Mouse (Mus musculus): ENCODE measurements around the gene Obp2b. TPM values are rescaled to one million over a fixed set of nuclear protein-coding genes. Genes with fewer than 3 reads are reported as not detected.

The Obp2b gene
- total RNA-seq (2023), result not detected in 4 replicates

DNA sequence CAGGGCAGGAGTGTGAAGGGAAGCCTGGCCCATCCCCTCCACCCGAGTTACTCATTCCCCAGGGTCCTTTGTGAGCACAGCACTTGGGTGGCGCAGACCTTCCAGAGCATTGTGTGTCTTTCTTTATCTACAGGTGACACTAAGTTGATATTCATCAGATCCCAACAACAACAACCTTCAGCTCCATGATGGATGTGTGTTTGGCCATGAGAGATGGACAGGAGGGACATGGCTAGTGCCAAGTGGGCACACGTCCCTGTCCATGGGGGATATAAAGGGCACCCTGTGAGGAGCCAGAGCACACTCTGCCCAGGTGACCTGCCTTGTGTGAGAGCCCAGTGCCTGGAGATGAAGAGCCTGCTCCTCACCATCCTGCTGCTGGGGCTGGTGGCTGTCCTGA, at the start of gene Obp2b:
TSS of gene Obp2b (plus strand) at position 301 of the 400 bp plus-strand sequence.

GRCm38 (mm10) chr2:25699743-25700142, 37.1 kb upstream of the Obp2b start, which contains the start of gene Obp2a:
Gene Obp2a, plus strand, starts transcription at chr2:25700043.

GRCm38 (mm10) chr2:25706643-25707481, 29.9 kb upstream of the Obp2b start, which contains the start of gene Bmyc:
Gene Bmyc, plus strand, starts transcription at chr2:25706739.

DNA sequence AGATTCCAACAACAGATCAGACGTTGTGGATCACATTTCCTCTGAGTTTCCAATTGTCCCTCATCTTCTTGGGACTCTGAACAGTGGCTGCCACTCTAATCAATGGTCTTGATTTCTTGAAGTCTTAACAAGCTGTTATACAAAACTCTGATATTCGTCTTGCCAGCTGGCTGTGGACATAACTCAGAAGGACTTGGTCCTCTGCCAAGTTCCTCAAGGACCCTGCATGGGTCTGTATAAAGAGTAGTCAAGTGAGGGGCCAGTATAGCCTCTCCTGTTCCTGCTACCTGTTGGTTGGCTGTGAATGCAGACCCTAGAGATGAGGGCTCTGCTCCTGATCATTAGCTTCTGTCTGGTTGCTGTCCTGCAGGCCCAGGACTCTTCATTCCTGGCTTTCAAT, 28.5 kb downstream of the Obp2b start, which contains the start of gene Lcn3:
TSS of gene Lcn3 (plus strand) at position 301 of the 400 bp plus-strand sequence.

GRCm38 (mm10) chr2:25776717-25777116, 39.9 kb downstream of the Obp2b start, which contains the start of gene Lcn11:
Gene Lcn11, plus strand, starts transcription at chr2:25777017.

GRCm38 (mm10) chr2:25781957-25782356, 45.1 kb downstream of the Obp2b start, which contains the start of gene Gm13539:
Gene Gm13539, plus strand, starts transcription at chr2:25782257.

Other genes with a start within 250 kb of the Obp2b start
- gene Lcn12, start 243.1 kb upstream of the Obp2b start, total RNA-seq (2023), result not detected in 4 replicates
- gene Fbxw5, start 236.3 kb upstream of the Obp2b start, total RNA-seq (2023), result 64.9 to 78.2 TPM (median 70.7 TPM) in 4 replicates
- gene C8g, start 235.3 kb upstream of the Obp2b start, total RNA-seq (2023), result 1.1 TPM in 1 of 4 replicates, not detected in the others
- 56.9 to 61.5 TPM (median 58.0 TPM) in 4 replicates for gene Traf2, start 190.1 kb upstream of the Obp2b start, total RNA-seq (2023)
- 109 to 125 TPM (median 115 TPM) in 4 replicates for gene Edf1, start 179.2 kb upstream of the Obp2b start, total RNA-seq (2023)
- gene Mamdc4, start 162.2 kb upstream of the Obp2b start, total RNA-seq (2023), result 0.77 to 2.4 TPM (median 1.5 TPM) in 4 replicates
- 16.1 to 21.8 TPM (median 17.6 TPM) in 4 replicates for gene Phpt1, start 161.8 kb upstream of the Obp2b start, total RNA-seq (2023)
- gene Ajm1, start 155.3 kb upstream of the Obp2b start, total RNA-seq (2023), result 0.24 to 0.38 TPM (median 0.37 TPM) in 3 of 4 replicates, not detected in the other
- gene Rabl6, start 128.5 kb upstream of the Obp2b start, total RNA-seq (2023), result 102 to 112 TPM (median 109 TPM) in 4 replicates
- gene Ccdc183, start 119.3 kb upstream of the Obp2b start, total RNA-seq (2023), result not detected in 4 replicates
- 0.78 to 2.9 TPM (median 2.4 TPM) in 4 replicates for gene Tmem141, start 115.0 kb upstream of the Obp2b start, total RNA-seq (2023)
- 4.1 to 8.3 TPM (median 5.8 TPM) in 4 replicates for gene Fcna, start 109.0 kb upstream of the Obp2b start, total RNA-seq (2023)
- not detected in 4 replicates for gene Lcn8, start 83.9 kb upstream of the Obp2b start, total RNA-seq (2023)
- not detected in 4 replicates for gene Lcn5, start 79.1 kb upstream of the Obp2b start, total RNA-seq (2023)
- not detected in 4 replicates for gene Lcn6, start 60.2 kb upstream of the Obp2b start, total RNA-seq (2023)
- gene Lcn10, start 54.3 kb upstream of the Obp2b start, total RNA-seq (2023), result not detected in 4 replicates
- gene Obp2a, start 37.0 kb upstream of the Obp2b start, total RNA-seq (2023), result not detected in 4 replicates
- 25.1 to 40.3 TPM (median 25.4 TPM) in 4 replicates for gene Bmyc, start 30.3 kb upstream of the Obp2b start, total RNA-seq (2023)
- not detected in 4 replicates for gene Lcn3, start 28.6 kb downstream of the Obp2b start, total RNA-seq (2023)
- gene Lcn11, start 40.0 kb downstream of the Obp2b start, total RNA-seq (2023), result not detected in 4 replicates
- gene Gm13539, start 45.2 kb downstream of the Obp2b start, total RNA-seq (2023), result not detected in 4 replicates
- not detected in 4 replicates for gene Glt6d1, start 78.8 kb downstream of the Obp2b start, total RNA-seq (2023)
- not detected in 4 replicates for gene Lcn9, start 86.1 kb downstream of the Obp2b start, total RNA-seq (2023)
- gene Sohlh1, start 110.2 kb downstream of the Obp2b start, total RNA-seq (2023), result 0.44 TPM in 1 of 4 replicates, not detected in the others
- not detected in 4 replicates for gene Kcnt1, start 126.7 kb downstream of the Obp2b start, total RNA-seq (2023)
- gene Camsap1, start 246.3 kb downstream of the Obp2b start, total RNA-seq (2023), result 29.3 to 46.9 TPM (median 31.5 TPM) in 4 replicates

Measured in B cell, adult 62 days (primary cell).